Mouse (Mus musculus) lung, postnatal 25 days (tissue): ENCODE data around the gene Slc15a3.

Source experiments
- DNase-seq: peaks from one replicate; pipeline ENCODE4 v3.0.0; 2022; ENCODE audit warnings: low spot score

The Slc15a3 gene

GRCm38 (mm10) chr19:10822534-10822933 lies 17.0 kb upstream of the Slc15a3 start:
- DNase-seq: no peak

- DNase-seq: no peak
Observed at GRCm38 (mm10) chr19:10824061-10824460, 15.5 kb upstream of the Slc15a3 start.

GRCm38 (mm10) chr19:10828321-10828720 lies 11.2 kb upstream of the Slc15a3 start:
- DNase-seq: no peak

- DNase-seq: no peak
Observed at GRCm38 (mm10) chr19:10829436-10830175, 9.9 kb upstream of the Slc15a3 start, which contains the start of gene Cd6. Gene Cd6 (minus strand): TSS chr19:10830058.

- peak; percentile 81 for DNase-seq
Observed at GRCm38 (mm10) chr19:10831424-10831823, 8.1 kb upstream of the Slc15a3 start.

- no peak for DNase-seq
Observed at GRCm38 (mm10) chr19:10832030-10832429, 7.5 kb upstream of the Slc15a3 start.

GRCm38 (mm10) chr19:10833611-10834010 lies 5.9 kb upstream of the Slc15a3 start:
- no peak for DNase-seq

- no peak for DNase-seq
Observed at GRCm38 (mm10) chr19:10835671-10836070, 3.9 kb upstream of the Slc15a3 start.

- DNase-seq: peak; percentile 59
Observed at GRCm38 (mm10) chr19:10841721-10842626, 2.4 kb downstream of the Slc15a3 start.

GRCm38 (mm10) chr19:10842914-10843313 lies 3.4 kb downstream of the Slc15a3 start:
- no peak for DNase-seq

- DNase-seq: no peak
Observed at GRCm38 (mm10) chr19:10844206-10844605, 4.7 kb downstream of the Slc15a3 start.

GRCm38 (mm10) chr19:10845454-10845853 lies 5.9 kb downstream of the Slc15a3 start:
- DNase-seq: no peak

- DNase-seq: no peak
Observed at GRCm38 (mm10) chr19:10846150-10846549, 6.6 kb downstream of the Slc15a3 start.

GRCm38 (mm10) chr19:10847311-10848087 lies 8.0 kb downstream of the Slc15a3 start:
- no peak for DNase-seq

GRCm38 (mm10) chr19:10855422-10855821 lies 15.9 kb downstream of the Slc15a3 start:
- DNase-seq: no peak

GRCm38 (mm10) chr19:10856520-10856919 lies 17.0 kb downstream of the Slc15a3 start:
- no peak for DNase-seq

- DNase-seq: no peak
Observed at GRCm38 (mm10) chr19:10860072-10860497, 20.6 kb downstream of the Slc15a3 start.

- DNase-seq: no peak
Observed at GRCm38 (mm10) chr19:10866351-10866750, 26.8 kb downstream of the Slc15a3 start.

- no peak for DNase-seq
Observed at GRCm38 (mm10) chr19:10867946-10868622, 28.6 kb downstream of the Slc15a3 start.

- no peak for DNase-seq
Observed at GRCm38 (mm10) chr19:10868623-10869141, 29.2 kb downstream of the Slc15a3 start.

- peak; percentile 71 for DNase-seq
Observed at GRCm38 (mm10) chr19:10869241-10869885, 29.8 kb downstream of the Slc15a3 start.
